Mouse (Mus musculus) ES-E14 (cell line): Measurements from ENCODE around the gene Nkain2. TPM values are rescaled to one million over a fixed set of nuclear protein-coding genes. Genes with fewer than 3 reads are reported as not detected.
"Not testable (repeated sequence)": the region's sequence is repeated elsewhere in the genome, so short reads cannot be mapped to it uniquely, and the experiment has no call there.

Experiments
- DNase-seq: peaks from one replicate; pipeline ENCODE4 v3.0.0-alpha.2; 2013; ENCODE audit warnings: low read depth, low spot score
- H3K27ac ChIP-seq: 2 replicates; pipeline ENCODE4 v1.5.1; 2012; ENCODE audit warnings: low read depth, mild to moderate bottlenecking, low read length, moderate library complexity, mixed read lengths; ENCODE audit not compliant: poor library complexity, insufficient read depth, severe bottlenecking
- H3K36me3 ChIP-seq: 2 replicates; pipeline ENCODE4 v1.6.1; 2012; ENCODE audit warnings: mild to moderate bottlenecking, low read length, moderate library complexity, mixed read lengths; ENCODE audit not compliant: control insufficient read depth, poor library complexity, insufficient read depth, severe bottlenecking
- H3K4me1 ChIP-seq, 2 experiments: fragments of 150-350 bp in 1 of 2; sonication (generic) in 1 of 2; 2 replicates each; pipeline ENCODE4 v1.6.1; 2012; ENCODE audit warnings: low read length in 2 of 2, mild to moderate bottlenecking in 1 of 2, mixed read lengths in 1 of 2; ENCODE audit not compliant: control insufficient read depth in 2 of 2, insufficient read depth in 2 of 2, poor library complexity in 1 of 2
- H3K4me3 ChIP-seq, 2 experiments: fragments of 150-350 bp in 1 of 2; sonication (generic) in 1 of 2; 2 replicates each; pipeline ENCODE4 v1.5.1; 2012; ENCODE audit warnings: low read length in 2 of 2, low read depth in 1 of 2, mild to moderate bottlenecking in 1 of 2, mixed read lengths in 1 of 2; ENCODE audit not compliant: insufficient read depth in 1 of 2, poor library complexity in 1 of 2, severe bottlenecking in 1 of 2
- H3K9ac ChIP-seq: 2 replicates; pipeline ENCODE4 v1.6.1; 2012; ENCODE audit warnings: low read depth, mild to moderate bottlenecking, low read length, mixed read lengths; ENCODE audit not compliant: poor library complexity, insufficient read depth, severe bottlenecking
- H3K9me3 ChIP-seq: fragments of 150-350 bp; sonication (generic); 2 replicates; pipeline ENCODE4 v1.6.1; 2012; ENCODE audit warnings: low read depth, mild to moderate bottlenecking, low read length; ENCODE audit not compliant: control insufficient read depth, insufficient read depth
- CHD2 ChIP-seq: IDR thresholded peaks from 2 replicates; pipeline ENCODE4 v1.6.1; 2014; ENCODE audit warnings: mild to moderate bottlenecking, low read depth, low read length, inconsistent platforms
- HCFC1 ChIP-seq: IDR thresholded peaks from 2 replicates; pipeline ENCODE4 v1.6.1; 2012; ENCODE audit warnings: low read length, inconsistent platforms, borderline replicate concordance; ENCODE audit not compliant: insufficient read depth
- MAFK ChIP-seq: IDR thresholded peaks from 2 replicates; pipeline ENCODE4 v1.6.1; 2014; ENCODE audit warnings: mild to moderate bottlenecking, low read depth, low read length, inconsistent platforms; ENCODE audit not compliant: insufficient read depth
- ZC3H11A ChIP-seq: IDR thresholded peaks from 2 replicates; pipeline ENCODE4 v1.6.1; 2012; ENCODE audit warnings: low read depth, mild to moderate bottlenecking, inconsistent platforms, low read length, borderline replicate concordance
- ZNF384 ChIP-seq: IDR thresholded peaks from 2 replicates; pipeline ENCODE4 v1.6.1; 2012; ENCODE audit warnings: low read depth, low read length, inconsistent platforms
- in situ Hi-C, 2 experiments: fragments of 600-800 bp; cut with MboI; formaldehyde crosslinking; loops; one replicate each; pipeline ENCODE4 v1.15.1; 2025; ENCODE audit warnings: low sequenced_read_pairs in 2 of 2, inconsistent platforms in 1 of 2; ENCODE audit not compliant: unreplicated experiment in 2 of 2
- total RNA-seq: library from RNA; depleted of rRNA; stranded (reverse); fragments of 300-350 nt; gene quantifications from 2 replicates; pipeline ENCODE4 v1.2.3, GENCODE M21; 2012

Gene Nkain2
- total RNA-seq, 1 experiment = 0.45 TPM

DNA sequence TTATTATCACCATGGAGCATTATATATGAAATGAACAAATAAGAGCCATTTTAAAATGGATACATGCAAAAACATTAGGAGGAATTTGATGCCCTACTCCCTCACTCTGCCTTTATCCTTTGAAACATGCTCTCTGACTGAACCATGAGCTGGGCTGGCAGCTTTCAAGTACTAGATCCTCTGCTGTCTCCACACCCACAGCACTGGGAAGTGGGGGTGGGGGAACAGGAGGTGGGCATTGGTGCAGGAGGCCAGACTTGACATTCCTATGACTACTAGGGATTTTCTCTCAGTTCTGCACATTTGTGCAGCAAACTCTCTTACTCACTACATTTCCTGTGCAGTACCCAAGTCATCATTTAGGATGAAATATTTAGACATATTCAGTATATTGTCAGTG lies 99.7 kb downstream of the Nkain2 start:
- in situ Hi-C loops = no loop called here
- TF ChIP-seq HCFC1 = no peak
- TF ChIP-seq MAFK = no peak
- TF ChIP-seq ZNF384 = no peak
- no peak for TF ChIP-seq ZC3H11A
- TF ChIP-seq CHD2 = no peak
- H3K9me3 ChIP-seq = no peaks in the 10 kb centered on the region
- H3K27ac ChIP-seq = no peak overlapping the region
- no peaks in the 10 kb centered on the region for H3K4me1 ChIP-seq
- H3K9ac ChIP-seq = no peak overlapping the region
- H3K36me3 ChIP-seq = no peaks in the 10 kb centered on the region
- no peak overlapping the region for H3K4me3 ChIP-seq
- DNase-seq = no peak

DNA sequence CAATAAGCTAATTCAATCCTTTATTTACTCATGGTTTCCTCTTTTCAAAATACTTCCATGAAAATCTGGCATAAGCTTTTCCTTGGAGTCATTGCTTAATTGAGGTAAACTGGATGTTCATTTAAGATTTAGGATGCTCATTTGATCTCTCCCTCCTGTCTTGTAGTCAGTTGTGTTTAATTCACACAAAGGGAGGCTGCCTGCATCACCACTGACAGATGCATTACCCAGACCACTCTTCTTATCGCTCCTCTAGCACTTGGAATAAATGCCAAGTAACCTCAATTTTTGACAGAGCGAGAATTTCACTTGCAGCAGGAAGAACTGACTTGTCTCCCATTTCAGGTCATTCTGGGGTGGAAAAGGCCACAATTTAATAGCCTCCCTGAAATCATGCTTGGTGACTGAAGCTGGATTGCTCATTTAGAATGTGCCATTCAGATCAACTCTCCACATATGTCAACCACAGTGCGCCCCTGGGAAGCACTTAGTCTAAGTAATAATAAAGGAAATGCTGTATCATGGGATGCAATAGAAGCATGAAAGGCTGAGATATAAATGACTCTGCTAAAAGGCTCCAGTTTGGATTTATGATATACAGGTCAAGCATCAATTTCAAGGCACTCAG lies 107.4 kb downstream of the Nkain2 start:
- Histone ChIP-seq H3K36me3 (no peaks in the 10 kb centered on the region), H3K4me1 (no peaks in the 10 kb centered on the region), H3K4me3 (no peak overlapping the region), H3K27ac (no peak overlapping the region), H3K9me3 (no peaks in the 10 kb centered on the region), H3K9ac (no peak overlapping the region)
- TF ChIP-seq HCFC1 = no peak
- TF ChIP-seq ZC3H11A = no peak
- TF ChIP-seq MAFK = no peak
- TF ChIP-seq CHD2 = no peak
- TF ChIP-seq ZNF384 = no peak
- DNase-seq = no peak
- in situ Hi-C loops = no loop called here

- DNase-seq = no peak
- no peaks in the 10 kb centered on the region for H3K9me3 ChIP-seq
- H3K36me3 ChIP-seq = no peaks in the 10 kb centered on the region
- no peaks in the 10 kb centered on the region for H3K4me1 ChIP-seq
- in situ Hi-C loops = no loop called here
- no peak overlapping the region for H3K27ac ChIP-seq
- H3K9ac ChIP-seq = no peak overlapping the region
- TF ChIP-seq ZNF384 = no peak
- TF ChIP-seq ZC3H11A = no peak
- TF ChIP-seq MAFK = no peak
- TF ChIP-seq CHD2 = no peak
- TF ChIP-seq HCFC1 = no peak
- no peak overlapping the region for H3K4me3 ChIP-seq
Measured at GRCm38 (mm10) chr10:32738989-32739388, 151.3 kb downstream of the Nkain2 start.

DNA sequence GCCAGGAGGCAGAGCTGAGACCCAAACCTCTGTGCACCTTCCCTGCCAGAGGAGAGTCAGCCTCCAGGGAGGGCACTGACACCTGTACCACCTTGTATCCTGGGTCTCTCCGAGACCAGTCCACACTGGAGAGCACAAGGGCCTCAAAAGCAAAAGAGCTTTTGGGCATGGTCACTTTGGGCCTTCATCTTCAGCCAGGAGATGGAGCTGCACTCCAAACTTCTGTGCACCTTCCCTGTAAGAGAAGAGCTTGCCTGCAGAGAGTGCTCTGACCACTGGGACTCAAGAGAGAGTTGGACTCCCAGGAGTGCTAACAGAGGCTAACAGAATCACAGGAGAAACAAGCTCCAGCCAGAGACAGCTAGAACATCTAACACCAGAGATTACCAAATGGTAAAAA lies 183.7 kb downstream of the Nkain2 start:
- H3K9ac ChIP-seq, H3K4me3 ChIP-seq, H3K4me1 ChIP-seq, DNase-seq, H3K27ac ChIP-seq, H3K9me3 ChIP-seq, H3K36me3 ChIP-seq, in situ Hi-C loops: not testable (repeated sequence)

GRCm38 (mm10) chr10:32696661-32697060 lies 193.6 kb downstream of the Nkain2 start:
- no peak for DNase-seq
- Histone ChIP-seq H3K27ac (no peak overlapping the region), H3K4me1 (no peaks in the 10 kb centered on the region), H3K9me3 (no peaks in the 10 kb centered on the region), H3K36me3 (no peaks in the 10 kb centered on the region), H3K4me3 (no peak overlapping the region), H3K9ac (no peak overlapping the region)
- no peak for TF ChIP-seq HCFC1
- no peak for TF ChIP-seq CHD2
- TF ChIP-seq MAFK = no peak
- no peak for TF ChIP-seq ZNF384
- TF ChIP-seq ZC3H11A = no peak
- in situ Hi-C loops = no loop called here
